Mouse (Mus musculus) C2C12 (cell line): ENCODE results near the gene Dmkn. TPM values are rescaled to one million over a fixed set of nuclear protein-coding genes. Genes with fewer than 3 reads are reported as not detected.

Experiments
- H3K27me3 ChIP-seq: one replicate; pipeline ENCODE4 v1.6.1; 2011; ENCODE audit not compliant: control insufficient read depth, insufficient read depth, insufficient read length
- H3K36me3 ChIP-seq: one replicate; pipeline ENCODE4 v1.6.1; 2011; ENCODE audit not compliant: control insufficient read depth, insufficient read depth
- H3K4me3 ChIP-seq: one replicate; pipeline ENCODE4 v1.5.1; 2011; ENCODE audit warnings: mild to moderate bottlenecking, control low read depth; ENCODE audit not compliant: poor library complexity, insufficient read depth, severe bottlenecking
- H3K79me2 ChIP-seq: one replicate; pipeline ENCODE4 v1.6.1; 2011; ENCODE audit not compliant: control insufficient read depth, insufficient read depth
- H3K79me3 ChIP-seq: one replicate; pipeline ENCODE4 v1.6.1; 2011; ENCODE audit warnings: low read depth, control low read depth
- H3ac ChIP-seq: one replicate; pipeline ENCODE3; 2011; ENCODE audit warnings: low read depth; ENCODE audit not compliant: control insufficient read depth, insufficient read length
- CEBPB ChIP-seq: IDR thresholded peaks from one replicate; pipeline ENCODE4 v1.6.1; 2011; ENCODE audit warnings: low read depth, mild to moderate bottlenecking, control low read depth, moderate library complexity
- CTCF ChIP-seq: IDR thresholded peaks from one replicate; pipeline ENCODE4 v1.5.1; 2011; ENCODE audit not compliant: control insufficient read depth, insufficient read depth, insufficient read length
- FOSL1 ChIP-seq: IDR thresholded peaks from one replicate; pipeline ENCODE4 v1.8.0; 2011; ENCODE audit warnings: mild to moderate bottlenecking, low read length; ENCODE audit not compliant: poor library complexity, insufficient read depth, severe bottlenecking
- MAX ChIP-seq: IDR thresholded peaks from one replicate; pipeline ENCODE4 v1.6.1; 2011; ENCODE audit warnings: mild to moderate bottlenecking, control low read depth
- MYOD1 ChIP-seq: IDR thresholded peaks from one replicate; pipeline ENCODE4 v1.6.1; 2011; ENCODE audit warnings: low read depth; ENCODE audit not compliant: control insufficient read depth, insufficient read length
- MYOG ChIP-seq: IDR thresholded peaks from one replicate; pipeline ENCODE4 v1.6.1; 2011; ENCODE audit not compliant: control insufficient read depth, insufficient read length; ENCODE audit errors: extremely low read depth
- USF1 ChIP-seq: IDR thresholded peaks from one replicate; pipeline ENCODE4 v1.6.1; 2011; ENCODE audit warnings: low read depth, mild to moderate bottlenecking, control low read depth, moderate library complexity
- polyA plus RNA-seq: library from polyadenylated mRNA; unstranded; fragments of >200 nt; fragmentation: generic; extraction: Trizol; gene quantifications from one replicate; pipeline ENCODE4 v1.2.1, GENCODE M21; 2012; ENCODE audit warnings: missing spikeins

Gene Dmkn
- polyA plus RNA-seq, 1 experiment = not detected

- no peak overlapping the region for H3K4me3 ChIP-seq
- no peaks in the 10 kb centered on the region for H3K79me2 ChIP-seq
Measured at GRCm38 (mm10) chr7:30796790-30797189, 33.2 kb downstream of the Dmkn start.

DNA sequence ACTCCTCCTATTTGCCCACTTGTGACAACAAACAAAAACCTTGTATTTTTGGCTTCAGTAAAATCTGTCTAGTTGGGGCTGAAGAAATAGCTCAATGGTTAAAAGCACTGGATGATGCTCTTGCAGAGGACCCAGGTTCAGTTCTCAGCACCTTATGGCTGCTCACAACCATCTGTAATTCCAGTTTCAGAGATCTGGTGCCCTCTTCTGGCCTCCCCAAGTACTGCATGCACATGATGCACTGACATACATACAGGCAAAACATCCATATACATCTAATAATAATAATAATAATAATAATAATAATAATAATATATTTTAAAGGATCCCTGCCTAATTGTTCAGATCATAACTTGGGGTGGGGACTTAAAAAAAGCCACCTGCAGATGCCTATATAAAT is 37.1 kb downstream of the Dmkn start:
- TF ChIP-seq MAX (no peak), MYOD1 (no peak), CEBPB (no peak), USF1 (no peak), FOSL1 (no peak), MYOG (no peak), CTCF (no peak)

More at GRCm38 (mm10) chr7:30796790-30797189, 33.2 kb downstream of the Dmkn start:
- Histone ChIP-seq H3K79me3 (no peaks in the 10 kb centered on the region), H3K27me3 (no peaks in the 10 kb centered on the region), H3K36me3 (no peaks in the 10 kb centered on the region), H3ac (no peak overlapping the region)
- TF ChIP-seq MYOD1 (no peak), FOSL1 (no peak), CEBPB (no peak), CTCF (no peak), USF1 (no peak), MAX (no peak), MYOG (no peak)

GRCm38 (mm10) chr7:30803256-30803655 is 39.7 kb downstream of the Dmkn start:
- Histone ChIP-seq H3K79me2 (no peaks in the 10 kb centered on the region), H3K79me3 (no peaks in the 10 kb centered on the region), H3K36me3 (no peaks in the 10 kb centered on the region), H3ac (no peak overlapping the region), H3K4me3 (no peak overlapping the region), H3K27me3 (no peaks in the 10 kb centered on the region)
- TF ChIP-seq CEBPB (no peak), CTCF (no peak), MAX (no peak), MYOD1 (no peak), USF1 (no peak), FOSL1 (no peak), MYOG (no peak)

More for the DNA sequence above, 37.1 kb downstream of the Dmkn start:
- no peak overlapping the region for H3ac ChIP-seq
- no peaks in the 10 kb centered on the region for H3K27me3 ChIP-seq
- no peaks in the 10 kb centered on the region for H3K79me3 ChIP-seq
- H3K79me2 ChIP-seq = no peaks in the 10 kb centered on the region
- H3K4me3 ChIP-seq = no peak overlapping the region
- H3K36me3 ChIP-seq = no peaks in the 10 kb centered on the region

- H3K36me3 ChIP-seq = no peaks in the 10 kb centered on the region
- TF ChIP-seq CTCF (no peak), MYOD1 (no peak), USF1 (no peak), CEBPB (no peak), FOSL1 (no peak), MYOG (no peak), MAX (no peak)
- no peaks in the 10 kb centered on the region for H3K27me3 ChIP-seq
- H3K79me3 ChIP-seq = no peaks in the 10 kb centered on the region
- no peak overlapping the region for H3ac ChIP-seq
- H3K4me3 ChIP-seq = no peak overlapping the region
- no peaks in the 10 kb centered on the region for H3K79me2 ChIP-seq
Measured at GRCm38 (mm10) chr7:30804026-30804715, 40.6 kb downstream of the Dmkn start.

DNA sequence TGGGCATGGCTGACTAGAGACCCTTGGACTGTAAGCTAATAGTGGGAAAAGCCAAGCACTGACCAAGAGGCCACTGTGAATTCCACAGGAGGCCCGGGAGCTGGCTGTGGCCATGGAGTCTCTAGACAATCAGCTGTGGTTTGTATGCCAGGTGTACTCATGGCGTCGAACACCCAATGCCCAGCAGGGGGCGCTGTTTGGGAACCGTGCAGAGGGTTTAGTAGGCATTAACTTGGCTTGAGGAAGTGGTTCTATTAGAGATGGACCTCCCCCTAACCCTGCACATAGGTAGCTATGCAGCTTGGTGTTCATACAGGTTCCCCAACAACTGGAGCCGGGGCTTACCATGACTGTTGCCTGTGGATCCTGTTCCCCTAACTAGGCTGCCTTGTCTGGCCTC is 42.4 kb downstream of the Dmkn start:
- TF ChIP-seq CTCF (no peak), MAX (no peak), USF1 (no peak), MYOG (no peak), MYOD1 (no peak), FOSL1 (no peak)
- Histone ChIP-seq H3K27me3 (no peaks in the 10 kb centered on the region), H3K36me3 (no peaks in the 10 kb centered on the region), H3ac (no peak overlapping the region), H3K79me3 (no peaks in the 10 kb centered on the region), H3K79me2 (no peaks in the 10 kb centered on the region), H3K4me3 (no peak overlapping the region)
